Mouse (Mus musculus): ENCODE results near the gene Rac3. TPM values are rescaled to one million over a fixed set of nuclear protein-coding genes. Genes with fewer than 3 reads are reported as not detected.
"Not testable (repeated sequence)": the region's sequence is repeated elsewhere in the genome, so short reads cannot be mapped to it uniquely, and the experiment has no call there.

Rac3 gene
- total RNA-seq, 4 experiments from 2014 or later = 33.5 to 43.1 (median 37.5) TPM

- peak; percentile 73 to 82 for DNase-seq (ENCODE audit: low spot score in 2 of 2)
Observed at GRCm38 (mm10) chr11:120727169-120727527, 5.9 kb downstream of the Rac3 start, which contains the start of gene Dcxr. TSS of gene Dcxr (minus strand) at chr11:120727281.

GRCm38 (mm10) chr11:120727564-120727963 is 6.3 kb downstream of the Rac3 start:
- DNase-seq (ENCODE audit: low spot score in 2 of 2) = no peak

GRCm38 (mm10) chr11:120728530-120729240 is 7.4 kb downstream of the Rac3 start:
- DNase-seq (ENCODE audit: low spot score in 2 of 2) = no peak

- DNase-seq (ENCODE audit: low spot score in 2 of 2) = not testable (repeated sequence)
Observed at GRCm38 (mm10) chr11:120729432-120730050, 8.3 kb downstream of the Rac3 start.

- DNase-seq (ENCODE audit: low spot score in 2 of 2) = no peak
Observed at GRCm38 (mm10) chr11:120730331-120730870, 9.1 kb downstream of the Rac3 start.

- no peak for DNase-seq (ENCODE audit: low spot score in 2 of 2)
Observed at GRCm38 (mm10) chr11:120731395-120731794, 10.1 kb downstream of the Rac3 start.

GRCm38 (mm10) chr11:120731858-120732680 is 10.8 kb downstream of the Rac3 start, which contains the start of gene Cbr2:
TSS of gene Cbr2 (minus strand) at chr11:120732114.
- DNase-seq (ENCODE audit: low spot score in 2 of 2) = no peak

- DNase-seq (ENCODE audit: low spot score in 2 of 2) = no peak
Observed at GRCm38 (mm10) chr11:120733521-120733920, 12.3 kb downstream of the Rac3 start.

- no peak for DNase-seq (ENCODE audit: low spot score in 2 of 2)
Observed at GRCm38 (mm10) chr11:120736424-120736823, 15.2 kb downstream of the Rac3 start.

- no peak for DNase-seq (ENCODE audit: low spot score in 2 of 2)
Observed at GRCm38 (mm10) chr11:120740981-120741380, 19.7 kb downstream of the Rac3 start.

GRCm38 (mm10) chr11:120744121-120744701 is 22.9 kb downstream of the Rac3 start:
- no peak for DNase-seq (ENCODE audit: low spot score in 2 of 2)

GRCm38 (mm10) chr11:120747974-120748373 is 26.7 kb downstream of the Rac3 start:
- no peak for DNase-seq (ENCODE audit: low spot score in 2 of 2)

- DNase-seq (ENCODE audit: low spot score in 2 of 2) = no peak
Observed at GRCm38 (mm10) chr11:120749430-120749829, 28.2 kb downstream of the Rac3 start.

GRCm38 (mm10) chr11:120751606-120752005 is 30.3 kb downstream of the Rac3 start:
- no peak for DNase-seq (ENCODE audit: low spot score in 2 of 2)

GRCm38 (mm10) chr11:120760236-120760635 is 39.0 kb downstream of the Rac3 start:
- DNase-seq (ENCODE audit: low spot score in 2 of 2) = no peak

- no peak for DNase-seq (ENCODE audit: low spot score in 2 of 2)
Observed at GRCm38 (mm10) chr11:120761811-120762671, 40.8 kb downstream of the Rac3 start.

GRCm38 (mm10) chr11:120762672-120763041 is 41.4 kb downstream of the Rac3 start, which contains the start of gene Hmga1b:
TSS of gene Hmga1b (plus strand) at chr11:120762794.
- DNase-seq (ENCODE audit: low spot score in 2 of 2) = not testable (repeated sequence)

- not testable (repeated sequence) for DNase-seq (ENCODE audit: low spot score in 2 of 2)
Observed at GRCm38 (mm10) chr11:120763121-120763999, 42.1 kb downstream of the Rac3 start.

- DNase-seq (ENCODE audit: low spot score in 2 of 2) = not testable (repeated sequence)
Observed at GRCm38 (mm10) chr11:120767023-120767422, 45.8 kb downstream of the Rac3 start.

Measured in layer of hippocampus, adult 8-10 months (tissue).